Comparison of ENCODE assay signal across 18 mouse cellular contexts in genomic region chr1:54920132-54920531, GRCm38 (mm10).
"Had no signal": no experiment of that assay in that cellular context is flagged by ENCODE, and none has a peak within 500 bp of the region (broad histone marks: within the 10 kb centered on the region; RNA-seq: fewer than 3 reads in every experiment).

No protein-coding gene starts in this region.

- H3K9me3 ChIP-seq: intestine, embryonic 15.5 days; kidney, embryonic 15.5 days; liver, embryonic 13.5 days; midbrain, embryonic 13.5 days; neural tube, embryonic 12.5 days; neural tube, embryonic 15.5 days had no signal

- H3K27ac ChIP-seq: intestine, embryonic 15.5 days; kidney, embryonic 15.5 days; layer of hippocampus, adult 2 months; liver, embryonic 13.5 days; midbrain, embryonic 13.5 days; neural tube, embryonic 12.5 days; neural tube, embryonic 15.5 days had no signal

- H3K36me3 ChIP-seq: intestine, embryonic 15.5 days; kidney, embryonic 15.5 days; liver, embryonic 13.5 days; midbrain, embryonic 13.5 days; neural tube, embryonic 12.5 days; neural tube, embryonic 15.5 days had no signal

- H3K4me3 ChIP-seq: intestine, embryonic 15.5 days; kidney, embryonic 15.5 days; layer of hippocampus, adult 2 months; liver, embryonic 13.5 days; midbrain, embryonic 13.5 days; neural tube, embryonic 12.5 days; neural tube, embryonic 15.5 days had no signal

- ATAC-seq: intestine, embryonic 15.5 days; midbrain, embryonic 13.5 days had no signal

- DNase-seq: kidney, adult 11 months; kidney, postnatal 10 days; kidney, postnatal 4 days; layer of hippocampus, adult 9-11 months; liver, embryonic 13.5 days; lung, adult 2 months; retina, postnatal 1 day; right cerebral cortex, postnatal 25 days; spleen, adult 18-20 months; thymus, adult 2 months; thymus, postnatal 14 days; thymus, postnatal 4 days had no signal

- H3K27me3 ChIP-seq: intestine, embryonic 15.5 days; neural tube, embryonic 15.5 days had no signal

- H3K4me2 ChIP-seq: intestine, embryonic 15.5 days; kidney, embryonic 15.5 days; liver, embryonic 13.5 days; midbrain, embryonic 13.5 days; neural tube, embryonic 12.5 days; neural tube, embryonic 15.5 days had no signal

- H3K9ac ChIP-seq: intestine, embryonic 15.5 days; kidney, embryonic 15.5 days; liver, embryonic 13.5 days; midbrain, embryonic 13.5 days; neural tube, embryonic 12.5 days; neural tube, embryonic 15.5 days had no signal
